Mouse (Mus musculus): Measurements from ENCODE around the gene Ptpro. TPM values are rescaled to one million over a fixed set of nuclear protein-coding genes. Genes with fewer than 3 reads are reported as not detected.

The Ptpro gene
- polyA plus RNA-seq, 1 experiment from 2014 or later, result 48.9 TPM

GRCm38 (mm10) chr6:137506563-137506962 is 254.4 kb downstream of the Ptpro start:
- Histone ChIP-seq H3K27ac (replicated peaks) (no peak overlapping the region), H3K9me3 (no peaks in the 10 kb centered on the region), H3K4me2 (no peak overlapping the region), H3K4me1 (replicated peaks) (no peaks in the 10 kb centered on the region), H3K36me3 (peaks cover 8% of the 10 kb centered on the region; the same call in 1 of the 2 replicates), H3K27me3 (no peaks in the 10 kb centered on the region), H3K4me3 (no peak overlapping the region), H3K9ac (no peak overlapping the region)
- 98% methylated on average over 7 of the region's 7 CpGs for WGBS
- no peak for ATAC-seq (ENCODE audit: low FRiP score, low read depth)

GRCm38 (mm10) chr6:137508936-137509335 is 256.8 kb downstream of the Ptpro start:
- Histone ChIP-seq H3K9ac (no peak overlapping the region), H3K36me3 (peaks cover 11% of the 10 kb centered on the region; the same call in 1 of the 2 replicates), H3K4me1 (replicated peaks) (no peaks in the 10 kb centered on the region), H3K4me3 (no peak overlapping the region), H3K27ac (replicated peaks) (no peak overlapping the region), H3K4me2 (no peak overlapping the region), H3K27me3 (no peaks in the 10 kb centered on the region), H3K9me3 (no peaks in the 10 kb centered on the region)
- WGBS, result 93% methylated on average over 19 of the region's 19 CpGs
- no peak for ATAC-seq (ENCODE audit: low FRiP score, low read depth)

- Histone ChIP-seq H3K4me2 (no peak overlapping the region), H3K9ac (no peak overlapping the region), H3K27ac (replicated peaks) (no peak overlapping the region), H3K9me3 (no peaks in the 10 kb centered on the region), H3K36me3 (peaks cover 11% of the 10 kb centered on the region; the same call in 1 of the 2 replicates), H3K27me3 (no peaks in the 10 kb centered on the region), H3K4me1 (replicated peaks) (no peaks in the 10 kb centered on the region), H3K4me3 (no peak overlapping the region)
- ATAC-seq (ENCODE audit: low FRiP score, low read depth), result no peak
- 81% methylated on average over 14 of the region's 14 CpGs for WGBS
These were observed 257.4 kb downstream of the Ptpro start for GRCm38 (mm10) chr6:137509341-137510045.

DNA sequence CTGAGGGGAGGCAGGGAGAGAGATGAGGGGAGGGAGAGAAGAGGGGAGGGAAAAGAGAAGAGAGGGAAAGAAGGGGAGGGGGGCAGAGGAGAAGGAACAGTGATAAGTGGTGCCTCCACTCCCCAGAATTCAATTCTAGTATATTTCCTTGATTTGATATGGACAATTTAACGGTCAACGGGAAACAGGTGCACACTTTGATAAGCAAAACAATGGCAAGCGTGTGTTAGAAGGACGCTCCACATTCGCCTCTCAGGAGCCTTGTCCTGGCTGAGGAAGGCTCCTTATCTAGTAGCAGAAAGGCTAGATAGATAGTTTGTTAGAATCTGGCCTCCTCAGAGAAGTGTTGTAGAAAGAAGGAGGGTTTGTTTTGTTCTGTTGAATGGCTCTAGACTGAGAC is 260.6 kb downstream of the Ptpro start:
- no peaks in the 10 kb centered on the region for H3K9me3 ChIP-seq
- 74% methylated on average over 5 of the region's 5 CpGs for WGBS
- H3K4me2 ChIP-seq, result no peak overlapping the region
- H3K27me3 ChIP-seq, result no peaks in the 10 kb centered on the region
- H3K27ac ChIP-seq (replicated peaks), result no peak overlapping the region
- peaks cover 14% of the 10 kb centered on the region; the same call in 1 of the 2 replicates for H3K36me3 ChIP-seq
- no peak overlapping the region for H3K9ac ChIP-seq
- ATAC-seq (ENCODE audit: low FRiP score, low read depth), result no peak
- H3K4me1 ChIP-seq (replicated peaks), result no peaks in the 10 kb centered on the region
- H3K4me3 ChIP-seq, result no peak overlapping the region

Other genes starting within 250 kb of the Ptpro start
- 7.1 and 7.5 TPM in 2 replicates for gene Rerg, start 81.8 kb upstream of the Ptpro start, polyA plus RNA-seq (2015; fragmentation: Nextera tagmentation; extraction: Ambion mirVana)

All from hindbrain, embryonic 15.5 days (tissue).